Mouse (Mus musculus) small intestine, adult 2 months (tissue): ENCODE measurements at regions not wholly inside any gene's neighbourhood (a gene's known extent, or its start where the extent isn't known, plus 50 kb on each side); places are given as distances from the start of the nearest gene placed in this dataset.

Experiments used
- CTCF ChIP-seq: fragments of 200-500 bp; IDR thresholded peaks from 2 replicates; pipeline ENCODE4 v1.5.1; 2012; ENCODE audit warnings: low read depth, mild to moderate bottlenecking, control low read depth, inconsistent platforms, low read length, moderate library complexity, mixed read lengths; ENCODE audit not compliant: insufficient replicate concordance, insufficient read length; ENCODE audit errors: extremely low read depth
- POLR2A ChIP-seq: fragments of 200-500 bp; IDR thresholded peaks from 2 replicates; pipeline ENCODE4 v1.6.1; 2012; ENCODE audit warnings: low read depth, mild to moderate bottlenecking, control low read depth, inconsistent platforms, low read length, moderate library complexity

DNA sequence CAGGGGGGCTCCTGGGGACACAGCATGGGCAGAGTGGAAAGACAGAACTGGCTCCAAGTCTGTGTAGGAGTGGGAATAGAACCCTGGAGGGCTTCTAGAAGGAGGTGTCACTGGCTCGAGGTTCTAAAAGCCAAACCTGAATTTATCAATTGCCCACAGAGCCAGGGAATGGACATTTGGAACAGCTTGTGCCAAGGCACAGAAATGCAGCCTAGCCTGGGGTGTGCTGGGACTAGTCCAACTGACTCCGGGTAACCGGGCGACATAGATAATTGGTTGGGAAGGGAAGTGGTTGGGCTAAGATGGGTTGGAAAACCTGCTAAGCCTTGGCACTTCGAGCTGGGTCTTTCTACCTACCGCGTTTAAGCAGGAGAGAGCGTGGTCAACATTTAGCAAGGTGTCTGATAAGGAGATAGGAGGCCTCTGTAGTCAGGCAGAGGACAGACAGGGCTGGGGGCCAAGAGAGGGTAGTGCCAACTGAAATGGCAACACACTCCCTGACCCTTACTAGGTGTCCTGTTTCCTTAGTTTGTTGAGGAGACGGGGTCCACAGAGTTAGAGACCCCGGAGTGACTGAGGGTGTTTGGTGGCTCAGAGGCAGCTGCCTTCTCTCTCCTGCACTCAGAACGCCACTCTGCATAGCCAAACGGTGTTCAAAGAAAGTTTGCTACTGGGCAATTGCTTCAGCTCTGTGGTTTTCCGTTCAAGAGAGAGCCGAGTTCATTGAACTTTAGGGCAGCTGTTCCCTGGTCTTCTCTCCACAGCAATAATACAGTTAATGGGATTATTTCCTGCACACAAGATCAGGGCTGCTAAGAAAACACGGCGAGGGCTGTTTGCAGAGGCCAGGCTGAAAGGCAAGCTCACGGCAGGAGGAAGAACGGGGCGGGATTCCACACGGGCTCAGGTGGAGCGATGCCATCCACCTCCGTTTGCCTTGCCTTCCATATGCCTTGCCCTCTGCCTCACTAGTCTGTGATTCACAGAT lies 138.3 kb upstream of the 1600014C23Rik start:
- TF ChIP-seq CTCF (no peak; the same call in 1 of the 2 replicates), POLR2A (no peak)
